Comparison of ENCODE assay signal across 16 mouse cellular contexts in genomic region chr14:115616846-115617245, GRCm38 (mm10).
A peak's percentile ranks its signal among the peaks of the same experiment; 100 is the strongest.
DNase-seq lines count a peak whose midpoint lies in the region; ATAC-seq and TF ChIP-seq lines count a peak whose summit lies in the region.
"Had no signal": no experiment of that assay in that cellular context is flagged by ENCODE, and none has a peak within 500 bp of the region (broad histone marks: within the 10 kb centered on the region; RNA-seq: fewer than 3 reads in every experiment).

No protein-coding gene starts in this region.

- no peak overlapping the region for H3K4me2 ChIP-seq in embryonic facial prominence, embryonic 11.5 days (ENCODE audit: low read depth, low read length)
- no peak overlapping the region for H3K4me2 ChIP-seq in hindbrain, embryonic 14.5 days (replicated peaks)
- no peak overlapping the region for H3K4me2 ChIP-seq in midbrain, postnatal 0 days (ENCODE audit: low read depth, low read length, poor library complexity, severe bottlenecking)
- H3K4me2 ChIP-seq: heart, embryonic 15.5 days; intestine, embryonic 15.5 days had no signal

- H3K4me3 ChIP-seq in embryonic facial prominence, embryonic 11.5 days (ENCODE audit: low read depth, low read length), result no peak overlapping the region
- no peak overlapping the region for H3K4me3 ChIP-seq in embryonic facial prominence, embryonic 10.5 days
- no peak overlapping the region for H3K4me3 ChIP-seq in hindbrain, embryonic 14.5 days (replicated peaks; ENCODE audit: low read length)
- H3K4me3 ChIP-seq in midbrain, postnatal 0 days (ENCODE audit: low read depth, low read length), result no peak overlapping the region
- H3K4me3 ChIP-seq in cerebellum, adult 2 months (replicated peaks; ENCODE audit: insufficient read depth, low read depth, low read length), result no peak overlapping the region
- H3K4me3 ChIP-seq: heart, embryonic 15.5 days; intestine, embryonic 15.5 days had no signal

- no peaks in the 10 kb centered on the region for H3K9me3 ChIP-seq in embryonic facial prominence, embryonic 11.5 days (replicated peaks; ENCODE audit: control insufficient read depth, low read length)
- H3K9me3 ChIP-seq in embryonic facial prominence, embryonic 10.5 days, result no peaks in the 10 kb centered on the region
- no peaks in the 10 kb centered on the region for H3K9me3 ChIP-seq in hindbrain, embryonic 14.5 days (ENCODE audit: control insufficient read depth, low read length)
- H3K9me3 ChIP-seq in midbrain, postnatal 0 days (ENCODE audit: low read length), result no peaks in the 10 kb centered on the region
- H3K9me3 ChIP-seq: heart, embryonic 15.5 days; intestine, embryonic 15.5 days had no signal

- WGBS in embryonic facial prominence, embryonic 11.5 days, result 65% methylated on average over 7 of the region's 7 CpGs
- 72% methylated on average over 7 of the region's 7 CpGs for WGBS in embryonic facial prominence, embryonic 10.5 days
- WGBS in hindbrain, embryonic 14.5 days, result 18% methylated on average over 7 of the region's 7 CpGs
- WGBS in midbrain, postnatal 0 days, result 15% methylated on average over 7 of the region's 7 CpGs
- 11% methylated on average over 7 of the region's 7 CpGs for WGBS in cerebellum, adult 2 months

- H3K36me3 ChIP-seq in embryonic facial prominence, embryonic 11.5 days (replicated peaks; ENCODE audit: control insufficient read depth, insufficient read depth, low read depth, low read length), result no peaks in the 10 kb centered on the region
- H3K36me3 ChIP-seq in embryonic facial prominence, embryonic 10.5 days (replicated peaks), result no peaks in the 10 kb centered on the region
- no peaks in the 10 kb centered on the region for H3K36me3 ChIP-seq in hindbrain, embryonic 14.5 days (replicated peaks; ENCODE audit: control insufficient read depth, insufficient read depth)
- no peaks in the 10 kb centered on the region for H3K36me3 ChIP-seq in midbrain, postnatal 0 days (ENCODE audit: insufficient read depth, low read length)
- H3K36me3 ChIP-seq: G1E; heart, embryonic 15.5 days; intestine, embryonic 15.5 days had no signal

- no peak overlapping the region for H3K27ac ChIP-seq in embryonic facial prominence, embryonic 11.5 days (replicated peaks; ENCODE audit: low read depth, low read length)
- H3K27ac ChIP-seq in embryonic facial prominence, embryonic 10.5 days (replicated peaks), result no peak overlapping the region
- H3K27ac ChIP-seq in hindbrain, embryonic 14.5 days, result no peak overlapping the region
- no peak overlapping the region for H3K27ac ChIP-seq in midbrain, postnatal 0 days (ENCODE audit: low read depth, low read length)
- H3K27ac ChIP-seq in cerebellum, adult 2 months (ENCODE audit: insufficient read depth, low read length), result no peak overlapping the region
- H3K27ac ChIP-seq: heart, embryonic 15.5 days; intestine, embryonic 15.5 days had no signal

- H3K4me1 ChIP-seq in embryonic facial prominence, embryonic 11.5 days (ENCODE audit: control insufficient read depth, insufficient read depth, low read length), result no peaks in the 10 kb centered on the region
- no peaks in the 10 kb centered on the region for H3K4me1 ChIP-seq in embryonic facial prominence, embryonic 10.5 days
- no peaks in the 10 kb centered on the region for H3K4me1 ChIP-seq in hindbrain, embryonic 14.5 days (replicated peaks; ENCODE audit: control insufficient read depth, insufficient read depth, low read length)
- no peaks in the 10 kb centered on the region for H3K4me1 ChIP-seq in midbrain, postnatal 0 days (ENCODE audit: insufficient read depth, low read length)
- no peaks in the 10 kb centered on the region for H3K4me1 ChIP-seq in cerebellum, adult 2 months (ENCODE audit: control insufficient read depth, insufficient read depth, low read length)
- H3K4me1 ChIP-seq: heart, embryonic 15.5 days; intestine, embryonic 15.5 days had no signal

- TF ChIP-seq CTCF in midbrain, postnatal 0 days (IDR thresholded peaks at IDR 0.05), result no peak
- no peak for TF ChIP-seq CTCF in cerebellum, adult 2 months (IDR thresholded peaks at IDR 0.05; ENCODE audit: borderline replicate concordance, insufficient read depth, low read depth, low read length)

- TF ChIP-seq POLR2A in cerebellum, adult 2 months (IDR thresholded peaks at IDR 0.05; ENCODE audit: borderline replicate concordance, insufficient read depth, low read length), result no peak

- no peak overlapping the region for H3K9ac ChIP-seq in embryonic facial prominence, embryonic 11.5 days (replicated peaks; ENCODE audit: low read length)
- no peak overlapping the region for H3K9ac ChIP-seq in hindbrain, embryonic 14.5 days
- H3K9ac ChIP-seq in midbrain, postnatal 0 days (replicated peaks; ENCODE audit: low read length, poor library complexity, severe bottlenecking), result no peak overlapping the region
- H3K9ac ChIP-seq: heart, embryonic 15.5 days; intestine, embryonic 15.5 days; liver, postnatal 0 days had no signal

- 0 out of 2 replicates have a peak, but pooled peaks have one; percentile 48 for ATAC-seq in embryonic facial prominence, embryonic 11.5 days (replicated peaks; ENCODE audit: insufficient number of reproducible peaks, low FRiP score, low TSS enrichment, low read depth)
- ATAC-seq in hindbrain, embryonic 14.5 days (ENCODE audit: low FRiP score), result peak; percentile 91
- ATAC-seq in midbrain, postnatal 0 days (ENCODE audit: low FRiP score), result peak; percentile 56; the same call in 1 of the 2 replicates
- ATAC-seq: intestine, embryonic 15.5 days; liver, postnatal 0 days had no signal

- H3K27me3 ChIP-seq in embryonic facial prominence, embryonic 11.5 days (ENCODE audit: control insufficient read depth, insufficient read depth, low read length), result no peaks in the 10 kb centered on the region
- no peaks in the 10 kb centered on the region for H3K27me3 ChIP-seq in embryonic facial prominence, embryonic 10.5 days (replicated peaks; ENCODE audit: low read depth, poor library complexity, severe bottlenecking)
- no peaks in the 10 kb centered on the region for H3K27me3 ChIP-seq in hindbrain, embryonic 14.5 days (ENCODE audit: control insufficient read depth, insufficient read depth, low read length)
- H3K27me3 ChIP-seq in midbrain, postnatal 0 days (ENCODE audit: insufficient read depth, low read length), result no peaks in the 10 kb centered on the region
- H3K27me3 ChIP-seq in cerebellum, adult 2 months (ENCODE audit: control insufficient read depth, insufficient read depth, low read length), result no peaks in the 10 kb centered on the region
- H3K27me3 ChIP-seq: heart, embryonic 15.5 days; intestine, embryonic 15.5 days had no signal

- no peak for DNase-seq in embryonic facial prominence, embryonic 11.5 days (ENCODE audit: low spot score)
- DNase-seq in embryonic facial prominence, embryonic 10.5 days (ENCODE audit: low spot score), result no peak
- peak; percentile 21 for DNase-seq in embryo, embryonic 11 days
- DNase-seq in hindbrain, embryonic 14.5 days (ENCODE audit: low spot score), result peak; percentile 64
- DNase-seq in midbrain, postnatal 0 days (ENCODE audit: low spot score), result peak; percentile 80
- DNase-seq in urinary bladder, postnatal 14 days (ENCODE audit: low spot score), result no peak
- DNase-seq in urinary bladder, postnatal 4 days (ENCODE audit: low spot score in 2 of 2), result no peak
- DNase-seq in cerebellum, adult 2 months, result no peak
- DNase-seq: cerebellum, adult 9-11 months; gastrocnemius, postnatal 14 days; layer of hippocampus, adult 9-11 months; liver, postnatal 0 days; thymus, adult 18-20 months had no signal

Comparison
In these comparisons a context has a peak if more than half of its experiments do, and no peak if none do; other contexts are left out.
1. DNase-seq: peak in embryo, embryonic 11 days (single experiment), hindbrain, embryonic 14.5 days (single experiment) and midbrain, postnatal 0 days (single experiment); none in embryonic facial prominence, embryonic 11.5 days (single experiment), embryonic facial prominence, embryonic 10.5 days (single experiment), urinary bladder, postnatal 14 days (single experiment), urinary bladder, postnatal 4 days (0 of 2) and cerebellum, adult 2 months (0 of 2).
2. Peak in every context shown above with its lines, with median percentiles within 50 percentile points of each other: ATAC-seq.